Mouse (Mus musculus) hindbrain, embryonic 13.5 days (tissue): ENCODE measurements around the gene Cmklr1. TPM values are rescaled to one million over a fixed set of nuclear protein-coding genes. Genes with fewer than 3 reads are reported as not detected.

Experiments used
- ATAC-seq: fragments of 200-750 bp; cut with Nextera tagmentation; 2 replicates; pipeline ENCODE4 v1.8.0; 2017; ENCODE audit warnings: moderate TSS enrichment; ENCODE audit not compliant: low FRiP score
- H3K27ac ChIP-seq: fragments of 300-500 bp; sonication (generic); 2 replicates; pipeline ENCODE4 v1.5.1; 2015; ENCODE audit warnings: inconsistent platforms, mild to moderate bottlenecking, moderate library complexity
- H3K27me3 ChIP-seq: fragments of 300-500 bp; sonication (generic); 2 replicates; pipeline ENCODE4 v1.6.1; 2015; ENCODE audit warnings: mild to moderate bottlenecking, inconsistent platforms
- H3K36me3 ChIP-seq: fragments of 300-500 bp; sonication (generic); 2 replicates; pipeline ENCODE4 v1.6.1; 2015; ENCODE audit warnings: mild to moderate bottlenecking, inconsistent platforms
- H3K4me1 ChIP-seq: fragments of 300-500 bp; sonication (generic); replicated peaks from 2 replicates; pipeline ENCODE4 v1.6.1; 2015; ENCODE audit warnings: inconsistent platforms
- H3K4me2 ChIP-seq: fragments of 300-500 bp; sonication (generic); 2 replicates; pipeline ENCODE4 v1.6.1; 2015; ENCODE audit warnings: inconsistent platforms, mild to moderate bottlenecking, moderate library complexity
- H3K4me3 ChIP-seq: fragments of 300-500 bp; sonication (generic); 2 replicates; pipeline ENCODE4 v1.5.1; 2015; ENCODE audit warnings: mild to moderate bottlenecking, inconsistent platforms
- H3K9ac ChIP-seq: fragments of 300-500 bp; sonication (generic); 2 replicates; pipeline ENCODE4 v1.6.1; 2015; ENCODE audit warnings: mild to moderate bottlenecking, inconsistent platforms
- H3K9me3 ChIP-seq: fragments of 300-500 bp; sonication (generic); 2 replicates; pipeline ENCODE4 v1.6.1; 2016; ENCODE audit warnings: inconsistent platforms
- WGBS: fragments of 180-500 bp; shearing (Covaris S2); methylation state at CpG from one replicate; pipeline ENCODE4 v1.1.7; 2015; 5-methylcytosine and 5-hydroxymethylcytosine counted together
- polyA plus RNA-seq: library from polyadenylated mRNA; unstranded; fragments of >200 nt; fragmentation: Nextera tagmentation; extraction: Ambion mirVana; gene quantifications from 2 replicates; pipeline ENCODE4 v1.2.1, GENCODE M21; 2015

Cmklr1 gene
- polyA plus RNA-seq, 1 experiment from 2014 or later: 1.8 TPM

- H3K4me1 ChIP-seq: peaks cover 19% of the 10 kb centered on the region
- H3K36me3 ChIP-seq: no peaks in the 10 kb centered on the region
- no peaks in the 10 kb centered on the region for H3K9me3 ChIP-seq
- no peak overlapping the region for H3K4me2 ChIP-seq
- 90% methylated on average over 5 of the region's 5 CpGs for WGBS
- no peak for ATAC-seq
- no peak overlapping the region for H3K9ac ChIP-seq
- H3K27me3 ChIP-seq: peaks cover 39% of the 10 kb centered on the region
- H3K27ac ChIP-seq: no peak overlapping the region
- H3K4me3 ChIP-seq: no peak overlapping the region
Observed at GRCm38 (mm10) chr5:113648647-113649211, 1.5 kb downstream of the Cmklr1 start.

GRCm38 (mm10) chr5:113647141-113647540 is 3.1 kb downstream of the Cmklr1 start:
- Histone ChIP-seq H3K4me2 (no peak overlapping the region), H3K27me3 (peaks cover 36% of the 10 kb centered on the region), H3K36me3 (no peaks in the 10 kb centered on the region), H3K27ac (no peak overlapping the region), H3K9me3 (no peaks in the 10 kb centered on the region), H3K4me3 (no peak overlapping the region), H3K4me1 (peaks cover 23% of the 10 kb centered on the region), H3K9ac (no peak overlapping the region)
- no peak for ATAC-seq
- WGBS: 92% methylated on average over 8 of the region's 8 CpGs

GRCm38 (mm10) chr5:113644520-113644919 is 5.7 kb downstream of the Cmklr1 start:
- Histone ChIP-seq H3K9ac (no peak overlapping the region), H3K27ac (no peak overlapping the region), H3K36me3 (no peaks in the 10 kb centered on the region), H3K4me2 (no peak overlapping the region), H3K4me3 (no peak overlapping the region), H3K27me3 (peaks cover 16% of the 10 kb centered on the region), H3K9me3 (no peaks in the 10 kb centered on the region), H3K4me1 (peaks cover 18% of the 10 kb centered on the region)
- WGBS: 94% methylated on average over 4 of the region's 4 CpGs
- ATAC-seq: no peak

GRCm38 (mm10) chr5:113643107-113643848 is 6.9 kb downstream of the Cmklr1 start:
- peaks cover 18% of the 10 kb centered on the region for H3K4me1 ChIP-seq
- peak overlapping the region; percentile 20 for H3K4me3 ChIP-seq
- H3K9me3 ChIP-seq: no peaks in the 10 kb centered on the region
- no peaks in the 10 kb centered on the region for H3K36me3 ChIP-seq
- peak overlapping the region; percentile 49 for H3K9ac ChIP-seq
- peak overlapping the region; percentile 42; the same call in 1 of the 2 replicates for H3K27ac ChIP-seq
- H3K27me3 ChIP-seq: peaks cover 12% of the 10 kb centered on the region; the same call in 1 of the 2 replicates
- H3K4me2 ChIP-seq: peak overlapping the region; percentile 51
- peak; percentile 91 for ATAC-seq
- WGBS: 52% methylated on average over 18 of the region's 18 CpGs

GRCm38 (mm10) chr5:113641066-113641465 is 9.2 kb downstream of the Cmklr1 start:
- peaks cover 9% of the 10 kb centered on the region; the same call in 1 of the 2 replicates for H3K27me3 ChIP-seq
- H3K27ac ChIP-seq: no peak overlapping the region
- H3K4me2 ChIP-seq: no peak overlapping the region
- whole genome bisulfite sequencing: 44% methylated on average over 6 of the region's 6 CpGs
- H3K4me1 ChIP-seq: peaks cover 18% of the 10 kb centered on the region
- H3K9me3 ChIP-seq: no peaks in the 10 kb centered on the region
- ATAC-seq: no peak
- no peaks in the 10 kb centered on the region for H3K36me3 ChIP-seq
- H3K4me3 ChIP-seq: no peak overlapping the region
- no peak overlapping the region for H3K9ac ChIP-seq

GRCm38 (mm10) chr5:113639126-113639525 is 11.1 kb downstream of the Cmklr1 start:
- WGBS: 81% methylated on average over 5 of the region's 5 CpGs
- peaks cover under 1% of the 10 kb centered on the region; the same call in 1 of the 2 replicates for H3K27me3 ChIP-seq
- H3K4me2 ChIP-seq: no peak overlapping the region
- H3K9me3 ChIP-seq: no peaks in the 10 kb centered on the region
- H3K36me3 ChIP-seq: no peaks in the 10 kb centered on the region
- peaks cover 25% of the 10 kb centered on the region for H3K4me1 ChIP-seq
- no peak for ATAC-seq
- H3K4me3 ChIP-seq: no peak overlapping the region
- no peak overlapping the region for H3K9ac ChIP-seq
- H3K27ac ChIP-seq: no peak overlapping the region

GRCm38 (mm10) chr5:113638055-113638454 is 12.2 kb downstream of the Cmklr1 start:
- H3K27me3 ChIP-seq: no peaks in the 10 kb centered on the region
- no peak overlapping the region for H3K4me2 ChIP-seq
- H3K9ac ChIP-seq: no peak overlapping the region
- no peaks in the 10 kb centered on the region for H3K9me3 ChIP-seq
- no peak for ATAC-seq
- no peaks in the 10 kb centered on the region for H3K36me3 ChIP-seq
- no peak overlapping the region for H3K27ac ChIP-seq
- peaks cover 23% of the 10 kb centered on the region for H3K4me1 ChIP-seq
- 92% methylated on average over 12 of the region's 12 CpGs for WGBS
- no peak overlapping the region for H3K4me3 ChIP-seq

- Histone ChIP-seq H3K36me3 (no peaks in the 10 kb centered on the region), H3K4me1 (peaks cover 19% of the 10 kb centered on the region), H3K9ac (no peak overlapping the region), H3K27ac (no peak overlapping the region), H3K27me3 (no peaks in the 10 kb centered on the region), H3K4me2 (no peak overlapping the region), H3K4me3 (no peak overlapping the region), H3K9me3 (no peaks in the 10 kb centered on the region)
- 66% methylated on average over 4 of the region's 4 CpGs for WGBS
- ATAC-seq: no peak
Observed at GRCm38 (mm10) chr5:113637631-113638030, 12.6 kb downstream of the Cmklr1 start.

GRCm38 (mm10) chr5:113635861-113636565 is 14.2 kb downstream of the Cmklr1 start:
- no peaks in the 10 kb centered on the region for H3K36me3 ChIP-seq
- H3K27me3 ChIP-seq: 0 out of 2 replicates have a peak, but pooled peaks cover 4% of the 10 kb centered on the region
- H3K9me3 ChIP-seq: no peaks in the 10 kb centered on the region
- no peak overlapping the region for H3K9ac ChIP-seq
- H3K27ac ChIP-seq: no peak overlapping the region
- 87% methylated on average over 15 of the region's 15 CpGs for WGBS
- H3K4me2 ChIP-seq: no peak overlapping the region
- H3K4me1 ChIP-seq: peaks cover 16% of the 10 kb centered on the region
- H3K4me3 ChIP-seq: no peak overlapping the region
- ATAC-seq: no peak

GRCm38 (mm10) chr5:113634887-113635610 is 15.2 kb downstream of the Cmklr1 start:
- Histone ChIP-seq H3K36me3 (no peaks in the 10 kb centered on the region), H3K27ac (no peak overlapping the region), H3K9ac (no peak overlapping the region), H3K9me3 (no peaks in the 10 kb centered on the region), H3K27me3 (peaks cover 5% of the 10 kb centered on the region; the same call in 1 of the 2 replicates), H3K4me1 (peaks cover 14% of the 10 kb centered on the region), H3K4me3 (no peak overlapping the region), H3K4me2 (no peak overlapping the region)
- 87% methylated on average over 7 of the region's 7 CpGs for WGBS
- no peak for ATAC-seq

- Histone ChIP-seq H3K4me3 (no peak overlapping the region), H3K27ac (no peak overlapping the region), H3K9ac (no peak overlapping the region), H3K27me3 (peaks cover 6% of the 10 kb centered on the region; the same call in 1 of the 2 replicates), H3K4me1 (peaks cover 14% of the 10 kb centered on the region), H3K9me3 (no peaks in the 10 kb centered on the region), H3K4me2 (no peak overlapping the region), H3K36me3 (no peaks in the 10 kb centered on the region)
- ATAC-seq: no peak
- 64% methylated on average over 13 of the region's 13 CpGs for WGBS
Observed at GRCm38 (mm10) chr5:113634024-113634651, 16.1 kb downstream of the Cmklr1 start.
